Mouse (Mus musculus): Measurements from ENCODE around the gene Cnot10.

- no peak for TF ChIP-seq POLR2A (IDR thresholded peaks at IDR 0.05; ENCODE audit: low read depth, low read length)
- no peak for TF ChIP-seq CTCF (conservative IDR thresholded peaks at IDR 0.05; ENCODE audit: insufficient read depth, insufficient read length, low read depth, low read length)
These were observed 95.9 kb downstream of the Cnot10 start for GRCm38 (mm10) chr9:114543882-114544753.

Measured in kidney, adult 2 months (tissue).